Mouse (Mus musculus): ENCODE data around the gene 1600014C23Rik.

DNA sequence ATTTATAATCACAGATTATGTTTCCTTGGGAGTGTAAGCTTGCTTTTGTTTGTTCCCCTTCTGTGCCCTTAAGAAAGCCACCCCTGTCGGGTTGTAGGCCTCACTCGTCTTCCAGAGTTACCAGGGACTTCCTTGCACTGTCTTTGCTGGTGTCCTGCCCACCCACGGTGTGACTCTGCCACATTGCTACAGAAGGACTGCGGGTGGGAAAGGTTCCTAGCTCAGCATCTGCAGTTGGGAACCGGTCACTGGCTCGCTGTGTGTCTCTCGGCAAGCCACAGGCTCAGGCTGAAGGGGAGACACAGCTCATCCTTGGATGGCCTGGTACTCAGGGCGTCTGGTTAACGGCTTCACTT, 32.4 kb downstream of the 1600014C23Rik start:
- TF ChIP-seq CTCF (IDR thresholded peaks at IDR 0.05; ENCODE audit: low read depth) (no peak), EP300 (optimal IDR thresholded peaks at IDR 0.05) (no peak)

All from stomach, postnatal 0 days (tissue).